Mouse (Mus musculus) testis, adult 2 months (tissue): Measurements from ENCODE around the gene Nfix.

Experiments used
- CTCF ChIP-seq: fragments of 200-500 bp; IDR thresholded peaks from 2 replicates; pipeline ENCODE4 v1.5.1; 2012; ENCODE audit warnings: low read depth, mild to moderate bottlenecking, inconsistent platforms, low read length, moderate library complexity; ENCODE audit not compliant: control insufficient read depth, insufficient read depth, insufficient replicate concordance
- POLR2A ChIP-seq: fragments of 200-500 bp; IDR thresholded peaks from 2 replicates; pipeline ENCODE4 v1.6.1; 2012; ENCODE audit warnings: low read depth, mild to moderate bottlenecking, inconsistent platforms, low read length, moderate library complexity; ENCODE audit not compliant: control insufficient read depth

- TF ChIP-seq POLR2A (no peak), CTCF (no peak)
These were observed 99.6 kb downstream of the Nfix start for GRCm38 (mm10) chr8:84700526-84700925.
